In genomic region chr3:96668424-96669067, GRCm38 (mm10) we compare ENCODE assay signal across 26 mouse cellular contexts. TPM values are rescaled to one million over a fixed set of nuclear protein-coding genes. Genes with fewer than 3 reads are reported as not detected.
"Had no signal": no experiment of that assay in that cellular context is flagged by ENCODE, and none has a peak within 500 bp of the region (broad histone marks: within the 10 kb centered on the region; RNA-seq: fewer than 3 reads in every experiment).

No protein-coding gene starts in this region.

- H3K9me3 ChIP-seq: limb, embryonic 13.5 days; liver, embryonic 12.5 days; liver, embryonic 15.5 days; midbrain, embryonic 12.5 days; midbrain, embryonic 15.5 days had no signal

- H3K27ac ChIP-seq: kidney, postnatal 0 days; layer of hippocampus, adult 2 months; limb, embryonic 13.5 days; liver, embryonic 12.5 days; liver, embryonic 15.5 days; macrophage; midbrain, embryonic 12.5 days; midbrain, embryonic 15.5 days; stomach, postnatal 0 days had no signal

- ATAC-seq: intestine, embryonic 16.5 days; liver, embryonic 12.5 days; lung, postnatal 0 days; midbrain, embryonic 15.5 days had no signal

- H3K4me3 ChIP-seq: layer of hippocampus, adult 2 months; limb, embryonic 13.5 days; liver, embryonic 12.5 days; liver, embryonic 15.5 days; midbrain, embryonic 12.5 days; midbrain, embryonic 15.5 days; myocyte had no signal

- H3K9ac ChIP-seq: limb, embryonic 13.5 days; liver, embryonic 12.5 days; liver, embryonic 15.5 days; midbrain, embryonic 12.5 days; midbrain, embryonic 15.5 days had no signal

- DNase-seq: kidney, adult 2 months; kidney, postnatal 25 days; layer of hippocampus, adult 9-11 months; left cerebral cortex, postnatal 4 days; liver; lung, adult 18-20 months; thymus, postnatal 25 days had no signal

- H3K4me2 ChIP-seq: limb, embryonic 13.5 days; liver, embryonic 12.5 days; midbrain, embryonic 12.5 days; midbrain, embryonic 15.5 days had no signal

- H3K36me3 ChIP-seq: limb, embryonic 13.5 days; liver, embryonic 12.5 days; liver, embryonic 15.5 days; midbrain, embryonic 12.5 days; midbrain, embryonic 15.5 days had no signal

RNA-seq across cellular contexts. Expression of gene Ankrd35, which starts 1.4 kb away (rescaled TPM):
- total RNA-seq: megakaryocyte, adult 5-6 weeks had no signal

RNA-seq across cellular contexts. Expression of gene Gm42957, which starts 33.3 kb away (rescaled TPM):
- total RNA-seq: monocyte, adult 5-6 weeks had no signal
- polyA plus RNA-seq: kidney, adult 2 months; kidney, embryonic 14.5 days; kidney, postnatal 0 days; liver, embryonic 15.5 days; lung, postnatal 0 days; macrophage; midbrain, embryonic 12.5 days; neural tube, embryonic 11.5 days; neural tube, embryonic 14.5 days; small intestine, adult 2 months; thymus, postnatal 0 days had no signal
